Mouse (Mus musculus): ENCODE results near the gene Akr1c13.

Akr1c13 gene

GRCm38 (mm10) chr13:4244861-4245559 lies 54.1 kb downstream of the Akr1c13 start:
- peak; percentile 45 to 61 for DNase-seq

- no peak for DNase-seq
Measured at GRCm38 (mm10) chr13:4249347-4249746, 58.4 kb downstream of the Akr1c13 start.

Measured in lung, adult 18-20 months (tissue).